Mouse (Mus musculus) adrenal gland, postnatal 10 days (tissue): ENCODE results near the gene Gm29554. TPM values are rescaled to one million over a fixed set of nuclear protein-coding genes. Genes with fewer than 3 reads are reported as not detected.
"Not testable (repeated sequence)": the region's sequence is repeated elsewhere in the genome, so short reads cannot be mapped to it uniquely, and the experiment has no call there.

Experiments
- DNase-seq: peaks from one replicate; pipeline ENCODE4 v3.0.0; 2021; ENCODE audit warnings: mixed read lengths
- long read RNA-seq, 2 experiments: library from polyadenylated mRNA; stranded (forward); transcript quantifications; one replicate each; pipeline ENCODE4 v2.0.0; 2021
- total RNA-seq, 2 experiments: library from RNA; stranded (reverse); gene quantifications; 2 replicates each; pipeline ENCODE4 v1.2.3; 2021

The Gm29554 gene
- not detected for total RNA-seq
- long read RNA-seq, experiment 1 = 0 reads
- long read RNA-seq, experiment 2 = 0 reads

DNA sequence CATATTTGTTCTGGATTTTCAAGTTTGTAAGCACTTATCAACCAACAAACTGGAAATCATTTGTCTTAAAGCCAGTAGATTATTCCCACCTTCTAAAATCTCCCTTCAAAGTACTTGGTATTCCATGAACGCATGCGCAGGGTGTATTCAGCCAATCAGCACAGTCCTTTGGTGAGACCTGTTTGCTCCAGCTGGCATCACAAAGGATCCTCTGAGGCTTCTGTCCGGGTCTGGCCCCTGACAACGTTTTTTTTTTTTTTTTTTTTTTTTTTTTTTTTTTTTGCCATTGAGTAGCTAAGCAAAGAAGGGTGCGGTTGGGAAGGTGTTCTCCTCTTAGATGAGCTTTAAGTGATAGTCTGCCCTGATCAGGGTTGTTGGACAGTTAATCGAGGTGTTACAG is at the start of gene Gm29554:
Gene Gm29554, plus strand, starts transcription at position 301 of the 400 bp plus-strand sequence.
- DNase-seq = not testable (repeated sequence)

Other genes with a start within 250 kb of the Gm29554 start
- gene Gm20812, start 108.0 kb downstream of the Gm29554 start, total RNA-seq = not detected